Mouse (Mus musculus) kidney, postnatal 10 days (tissue): ENCODE measurements around the gene Ganc.

Experiments
- DNase-seq: peaks from one replicate; pipeline ENCODE4 v3.0.0; 2021; ENCODE audit warnings: mixed read lengths

The Ganc gene

DNA sequence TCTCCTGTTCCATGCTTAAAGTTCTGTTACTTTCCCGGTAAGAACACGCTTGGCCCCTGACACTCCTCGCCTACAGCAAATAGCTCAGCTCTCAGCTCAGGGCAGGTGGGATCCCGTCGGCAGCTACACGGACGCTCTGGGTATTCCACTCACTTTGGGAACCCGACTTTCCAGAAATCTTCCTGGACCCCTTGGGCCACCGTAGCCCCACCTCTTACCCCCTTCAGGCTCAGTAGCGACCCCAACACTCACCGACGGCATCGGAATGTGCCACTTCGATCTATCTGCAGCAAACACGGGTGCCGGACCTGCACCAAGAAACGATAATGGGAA, at the start of gene Ganc:
Ganc (plus strand) TSS at position 244 of the 333 bp plus-strand sequence.
- no peak for DNase-seq

DNA sequence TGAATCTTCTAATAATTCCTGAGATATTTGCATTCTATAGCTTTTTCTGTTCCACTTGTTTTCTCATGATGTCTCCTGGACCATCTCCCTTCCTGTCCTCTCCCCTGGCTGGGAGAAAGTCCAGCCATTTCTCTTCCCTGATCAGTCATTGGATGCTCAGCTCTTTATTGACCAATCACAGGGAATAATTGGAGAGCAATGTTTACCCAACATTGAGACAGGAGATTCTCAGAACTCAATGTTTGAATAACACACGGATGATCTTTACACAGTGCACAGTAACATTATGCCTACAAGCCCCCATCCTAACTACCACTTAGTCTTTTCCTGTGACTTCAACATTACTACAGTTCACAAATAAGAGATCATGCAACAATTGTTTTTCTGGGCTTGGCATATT, 43.3 kb upstream of the Ganc start:
- DNase-seq: no peak

DNA sequence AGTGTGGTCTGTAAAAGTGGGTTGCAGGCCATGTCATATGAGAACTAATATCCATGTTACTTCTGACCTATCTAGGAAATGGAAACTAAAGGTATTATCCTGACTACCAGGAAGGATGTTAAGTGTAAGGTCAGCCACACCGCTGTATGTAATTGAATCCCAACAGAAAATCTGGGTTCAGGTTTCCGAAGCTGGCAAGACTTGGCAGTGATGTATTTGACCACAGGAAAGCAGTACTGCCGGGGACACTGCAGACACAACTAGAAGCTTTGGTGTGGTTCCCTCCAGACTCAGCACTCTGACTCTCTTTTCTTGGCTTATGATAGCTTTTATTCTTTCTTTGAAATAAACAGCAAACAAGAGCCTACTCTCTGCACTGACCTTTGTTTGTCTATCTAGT, 37.2 kb upstream of the Ganc start:
- no peak for DNase-seq

DNA sequence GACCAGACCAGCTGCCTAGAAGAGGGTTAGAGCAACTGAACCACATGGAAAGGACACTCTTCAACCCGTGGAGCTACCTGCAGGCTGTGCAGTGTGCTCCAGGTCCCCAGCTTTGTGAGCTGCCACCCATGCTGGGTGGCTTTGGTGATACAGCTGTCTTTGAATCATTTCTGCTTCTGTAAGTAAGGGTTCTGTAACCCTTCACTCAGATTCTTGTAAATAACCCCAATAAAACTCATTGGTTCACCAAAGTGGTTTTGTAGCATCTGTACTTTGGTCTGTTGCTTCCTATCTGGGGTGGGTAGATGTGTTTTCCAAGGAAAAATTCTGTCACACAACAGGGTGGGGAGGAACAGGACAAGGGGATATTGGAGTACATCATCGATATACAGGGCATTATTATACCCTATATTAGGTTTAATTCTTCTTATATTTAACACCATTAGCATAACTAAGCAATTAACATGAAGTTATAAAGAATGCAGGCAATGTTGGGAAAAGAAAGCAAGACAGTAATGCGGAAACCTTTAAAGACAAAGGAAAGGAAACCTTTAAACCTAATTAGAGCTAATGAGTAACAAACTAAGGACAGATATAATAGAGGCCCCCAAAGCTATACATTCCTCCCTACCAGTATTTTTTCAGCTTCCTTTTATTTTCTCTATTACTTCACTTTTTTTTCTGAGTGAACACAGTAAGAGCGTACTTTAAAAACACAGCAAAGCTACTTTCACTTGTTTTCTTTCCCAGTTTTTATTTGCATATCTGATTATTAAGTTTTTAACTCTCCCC, 36.1 kb upstream of the Ganc start:
- no peak for DNase-seq

GRCm38 (mm10) chr2:120373858-120374257, 29.8 kb upstream of the Ganc start:
- DNase-seq: no peak

DNA sequence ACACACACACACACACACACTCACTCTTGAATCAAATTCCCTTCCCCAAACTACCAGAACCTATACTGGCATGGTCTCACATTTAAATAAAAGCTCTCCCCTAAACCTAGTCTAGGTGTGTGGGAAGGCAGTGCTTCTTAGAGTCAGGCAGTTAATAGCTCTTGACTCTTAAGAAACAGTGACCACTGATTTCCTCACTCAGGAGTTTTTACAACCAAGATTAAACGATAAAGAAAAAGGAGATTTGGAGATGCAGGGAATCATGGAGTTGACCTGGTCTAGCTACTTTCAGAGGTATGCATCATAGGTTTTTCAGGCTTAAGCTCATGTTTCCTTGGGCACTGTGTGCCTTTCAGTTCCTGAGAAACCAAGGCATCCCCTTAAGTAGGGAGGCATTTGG, 17.4 kb upstream of the Ganc start:
- no peak for DNase-seq

GRCm38 (mm10) chr2:120387291-120387690, 16.4 kb upstream of the Ganc start:
- no peak for DNase-seq

DNA sequence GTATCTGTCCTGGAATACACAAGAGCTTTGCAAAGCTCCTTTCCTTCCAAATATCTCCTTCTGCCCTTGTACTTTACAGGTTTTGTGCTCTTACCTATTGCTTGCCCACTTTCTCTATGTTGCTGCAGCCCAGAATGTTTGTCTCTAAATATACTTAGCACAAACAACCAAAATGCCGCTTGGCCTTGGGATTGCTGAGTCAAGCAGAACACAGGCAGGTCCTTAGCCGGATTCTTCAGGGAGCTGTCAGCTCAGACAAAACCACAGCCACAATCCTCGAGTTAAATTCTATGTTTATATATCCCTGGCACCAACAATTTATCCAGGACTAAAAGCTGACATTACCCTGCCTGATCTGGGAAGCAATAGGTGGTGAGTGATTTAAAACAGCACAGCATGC, 14.3 kb upstream of the Ganc start:
- DNase-seq: no peak

DNA sequence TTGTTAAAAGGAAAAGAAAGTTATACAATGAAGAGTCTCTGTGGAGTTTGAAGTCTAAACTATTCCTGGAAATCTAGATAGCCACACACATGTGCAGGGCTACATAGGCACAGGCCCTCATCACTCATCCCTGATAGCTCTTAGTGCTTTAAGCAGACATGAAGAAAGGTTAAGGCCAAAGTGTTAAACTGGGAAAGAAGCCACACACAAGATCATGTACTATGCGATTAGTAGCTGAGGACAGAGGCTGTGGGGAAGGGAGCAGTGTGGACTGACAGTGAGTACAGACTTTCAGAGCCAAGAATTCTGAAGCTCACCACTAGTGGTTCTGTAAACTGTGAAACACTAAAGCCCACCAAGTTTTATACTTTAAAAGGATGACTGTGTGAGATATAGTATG, 12.8 kb upstream of the Ganc start:
- no peak for DNase-seq

- DNase-seq: no peak
Measured at GRCm38 (mm10) chr2:120392406-120392805, 11.3 kb upstream of the Ganc start.

DNA sequence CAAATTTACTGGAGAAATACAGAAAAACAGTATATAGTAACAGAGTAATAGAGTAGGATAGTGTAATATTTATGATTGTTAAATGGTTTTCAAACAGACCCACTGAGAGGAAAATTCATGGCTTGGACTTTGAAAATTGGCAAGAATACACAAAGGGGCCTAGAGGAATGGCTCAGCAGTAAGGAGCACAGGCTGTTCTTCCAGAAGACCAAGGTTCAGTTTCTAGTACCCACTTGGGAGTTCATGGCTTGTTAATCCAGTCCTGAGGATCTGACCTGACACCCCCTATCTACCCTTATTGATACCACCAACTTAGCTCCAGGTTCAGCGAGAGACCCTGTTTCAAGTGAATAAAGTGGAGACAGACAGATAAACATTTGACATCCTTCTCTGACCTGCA, 5.7 kb upstream of the Ganc start:
- no peak for DNase-seq

- DNase-seq: no peak
Measured at GRCm38 (mm10) chr2:120402813-120403212, 883 bp upstream of the Ganc start.

DNA sequence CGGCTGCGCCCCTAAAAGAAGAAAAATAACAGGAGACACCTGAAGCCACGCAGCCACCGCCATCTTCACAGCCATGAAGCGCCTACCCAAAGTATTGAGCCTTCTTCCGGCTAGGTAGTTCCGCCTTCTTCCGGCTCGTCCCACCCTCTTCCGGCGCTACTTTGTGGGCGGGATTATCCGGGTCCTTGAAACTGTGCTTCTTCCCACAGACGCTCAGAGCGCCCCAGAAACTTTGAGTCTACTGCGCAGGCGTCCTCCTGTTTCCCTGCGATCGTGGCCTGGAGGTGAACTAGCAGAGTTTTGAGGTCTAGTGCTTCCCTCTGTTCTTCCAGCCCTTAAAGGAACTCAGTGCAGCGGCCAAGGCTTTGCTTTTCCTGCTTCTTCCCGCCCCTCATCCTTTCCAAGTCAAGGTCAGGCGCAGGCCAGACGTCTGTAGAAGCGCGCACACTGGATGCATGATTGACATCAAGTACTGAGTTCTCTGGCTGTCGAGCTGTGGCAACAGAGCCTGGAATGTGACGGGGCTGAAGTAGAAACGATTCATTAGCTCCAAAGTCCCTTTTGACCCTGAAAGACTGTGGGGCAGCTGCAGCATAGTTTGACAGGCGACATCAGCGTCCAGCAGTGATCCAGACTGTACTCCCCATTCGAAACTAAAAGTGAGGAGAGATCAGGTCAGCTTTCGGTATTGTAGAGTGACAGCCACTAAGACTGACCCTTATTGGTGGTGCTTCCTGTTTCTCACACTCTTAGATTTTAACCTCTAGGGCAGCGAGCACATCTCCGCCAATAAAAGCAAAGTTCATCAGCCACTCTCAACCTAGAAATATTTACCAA, 508 bp downstream of the Ganc start, which contains the start of gene Tmem87a:
Tmem87a (minus strand) TSS at position 128 of the 837 bp plus-strand sequence.
- DNase-seq: peak; percentile 96

- peak; percentile 20 for DNase-seq
Measured at GRCm38 (mm10) chr2:120404823-120405765, 1.4 kb downstream of the Ganc start.

GRCm38 (mm10) chr2:120411096-120411628, 7.5 kb downstream of the Ganc start:
- no peak for DNase-seq

- no peak for DNase-seq
Measured at GRCm38 (mm10) chr2:120414113-120414512, 10.4 kb downstream of the Ganc start.

- no peak for DNase-seq
Measured at GRCm38 (mm10) chr2:120414738-120415414, 11.2 kb downstream of the Ganc start.

GRCm38 (mm10) chr2:120424386-120424785, 20.7 kb downstream of the Ganc start:
- no peak for DNase-seq

DNA sequence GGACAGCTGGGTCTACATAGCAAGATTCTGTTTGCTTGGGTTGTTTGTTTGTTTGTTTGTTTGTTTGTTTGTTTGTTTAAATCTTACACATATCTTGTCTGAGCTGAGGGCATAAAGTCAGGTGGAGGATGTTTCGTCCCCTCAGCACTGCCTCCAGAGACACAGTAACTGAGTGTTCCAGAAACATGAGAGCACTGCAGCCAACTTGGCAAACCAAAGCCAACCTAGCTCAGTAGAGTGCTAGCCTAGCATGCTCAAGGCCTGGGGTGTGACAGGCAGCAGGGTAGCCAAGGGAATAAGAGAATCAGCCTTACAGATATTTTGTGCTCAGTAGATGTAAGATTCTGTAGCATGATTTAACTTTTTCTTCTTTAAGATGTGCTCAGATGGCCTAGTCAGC, 40.8 kb downstream of the Ganc start:
- no peak for DNase-seq

DNA sequence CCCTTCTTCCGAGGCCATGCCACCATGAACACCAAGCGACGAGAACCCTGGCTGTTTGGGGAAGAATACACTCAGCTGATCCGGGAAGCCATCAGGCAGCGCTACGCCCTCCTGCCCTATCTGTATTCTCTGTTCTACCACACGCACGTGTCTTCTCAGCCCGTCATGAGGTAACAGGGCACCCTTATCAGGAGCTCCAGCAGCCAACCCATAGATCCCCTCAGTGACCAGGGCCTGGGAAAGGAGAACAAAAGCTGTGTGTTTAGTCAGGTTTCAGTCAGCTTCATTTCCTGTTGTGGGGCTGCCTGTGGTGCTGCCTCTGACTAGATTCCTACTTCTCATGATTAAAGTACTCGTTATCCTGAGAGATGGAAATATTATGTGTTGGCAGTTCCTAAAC, 42.7 kb downstream of the Ganc start:
- DNase-seq: no peak

DNA sequence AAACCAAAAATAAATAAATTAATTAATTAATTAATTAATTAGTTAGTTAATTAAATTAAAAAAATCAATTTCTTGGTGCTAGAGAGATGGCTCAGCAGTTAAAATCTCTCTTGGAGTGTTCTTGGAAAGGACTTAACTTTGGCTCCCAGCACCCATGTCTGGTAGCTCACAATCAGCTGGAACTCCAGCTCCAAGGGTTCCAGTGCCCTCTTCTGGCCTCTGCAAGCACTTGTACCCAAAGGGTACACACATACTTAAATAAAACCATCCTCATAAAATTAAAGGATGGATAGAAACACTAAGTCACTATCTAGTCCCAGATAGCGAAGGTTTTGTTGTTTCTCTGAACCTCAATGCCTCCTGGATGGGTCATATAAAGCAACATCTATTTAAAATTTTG, 43.6 kb downstream of the Ganc start:
- DNase-seq: no peak

DNA sequence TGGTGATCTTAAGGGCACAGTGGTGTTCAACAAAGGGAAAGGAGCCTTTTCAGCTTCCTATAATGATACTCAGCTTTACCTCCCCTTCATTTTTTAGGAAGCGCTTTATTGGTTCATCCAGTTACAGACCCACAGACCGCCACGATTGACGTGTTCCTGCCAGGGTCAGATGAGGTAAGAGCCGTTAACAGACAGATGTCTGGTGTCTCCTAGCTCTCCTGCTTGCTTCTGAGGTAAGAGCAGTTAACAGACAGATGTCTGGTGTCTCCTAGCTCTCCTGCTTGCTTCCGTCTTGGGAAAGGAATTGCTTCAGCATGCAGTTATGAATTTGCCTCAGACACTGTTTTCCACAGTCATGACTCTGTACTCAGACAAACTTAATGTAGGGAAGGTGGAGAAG, 47.0 kb downstream of the Ganc start:
- no peak for DNase-seq
